ENCODE assay signal across 8 mouse cellular contexts in genomic region chr2:5090385-5090784, GRCm38 (mm10). TPM values are rescaled to one million over a fixed set of nuclear protein-coding genes. Genes with fewer than 3 reads are reported as not detected.
A peak's percentile ranks its signal among the peaks of the same experiment; 100 is the strongest.
DNase-seq lines count a peak whose midpoint lies in the region; ATAC-seq and TF ChIP-seq lines count a peak whose summit lies in the region.
"Not testable (repeated sequence)": the region's sequence is repeated elsewhere in the genome, so short reads cannot be mapped to it uniquely, and the experiment has no call there.

No protein-coding gene starts in this region.

- TF ChIP-seq CTCF in heart, postnatal 0 days (IDR thresholded peaks at IDR 0.05; ENCODE audit: low read depth) = peak; percentile 74

- H3K4me2 ChIP-seq in heart, postnatal 0 days (ENCODE audit: low read depth, low read length); midbrain, embryonic 14.5 days (ENCODE audit: low read length): not testable (repeated sequence)

- peak; percentile 7 to 8 for DNase-seq in B cell, adult 2 months
- DNase-seq in adipocyte (ENCODE audit: low spot score) = peak; percentile 67
- DNase-seq in embryo, embryonic 11.5 days (ENCODE audit: low read depth, low spot score) = peak; percentile 23
- peak; percentile 57 for DNase-seq in heart, postnatal 0 days (ENCODE audit: low spot score)
- peak; percentile 6 to 30 for DNase-seq in kidney, adult 8-10 months
- peak; percentile 47 to 64 for DNase-seq in left cerebral cortex, postnatal 25 days (ENCODE audit: low spot score in 2 of 2)
- peak; percentile 79 for DNase-seq in midbrain, embryonic 14.5 days
- DNase-seq in right cerebral cortex, postnatal 14 days = peak; percentile 25

- H3K36me3 ChIP-seq in heart, postnatal 0 days (replicated peaks; ENCODE audit: control insufficient read depth, insufficient read depth, low read length); midbrain, embryonic 14.5 days (ENCODE audit: control insufficient read depth, insufficient read depth, low read length): not testable (repeated sequence)

- not testable (repeated sequence) for H3K4me3 ChIP-seq in heart, postnatal 0 days (ENCODE audit: low read depth, low read length); midbrain, embryonic 14.5 days (replicated peaks; ENCODE audit: low read depth, low read length)

- H3K27me3 ChIP-seq in heart, postnatal 0 days (ENCODE audit: control insufficient read depth, insufficient read depth, low read length); midbrain, embryonic 14.5 days (ENCODE audit: control insufficient read depth, insufficient read depth, low read length): not testable (repeated sequence)

- ATAC-seq in heart, postnatal 0 days (ENCODE audit: insufficient read depth, low read depth); midbrain, embryonic 14.5 days (ENCODE audit: low FRiP score, low TSS enrichment): not testable (repeated sequence)

- intact Hi-C loops in left cerebral cortex, postnatal 25 days (cut with DNase I) = loop anchor here (5.0 kb wide), 2 partner anchors 162 to 307 kb away; no protein-coding TSS in a partner anchor

- H3K27ac ChIP-seq in heart, postnatal 0 days (ENCODE audit: low read depth); midbrain, embryonic 14.5 days (replicated peaks; ENCODE audit: low read depth, low read length): not testable (repeated sequence)

- not testable (repeated sequence) for H3K9me3 ChIP-seq in heart, postnatal 0 days (replicated peaks; ENCODE audit: control insufficient read depth, low read length); midbrain, embryonic 14.5 days (ENCODE audit: control insufficient read depth, low read length)

- not testable (repeated sequence) for TF ChIP-seq EP300 in heart, postnatal 0 days (IDR thresholded peaks at IDR 0.05; ENCODE audit: low read depth)

- not testable (repeated sequence) for H3K4me1 ChIP-seq in heart, postnatal 0 days (ENCODE audit: control insufficient read depth, insufficient read depth); midbrain, embryonic 14.5 days (ENCODE audit: control insufficient read depth, insufficient read depth, low read length)

- 70% methylated on average over 3 of the region's 4 CpGs for WGBS in heart, postnatal 0 days
- WGBS in midbrain, embryonic 14.5 days = 100% methylated on average over 2 of the region's 4 CpGs

- not testable (repeated sequence) for H3K9ac ChIP-seq in heart, postnatal 0 days (replicated peaks; ENCODE audit: low read depth, low read length); midbrain, embryonic 14.5 days (replicated peaks; ENCODE audit: low read length)

RNA-seq across cellular contexts. Expression of gene Optn, which starts 26.5 kb away (rescaled TPM):
- 22.8 and 38.4 TPM in 2 replicates for total RNA-seq in heart, postnatal 0 days (2014; rRNA removed; ENCODE audit: low replicate concordance)
- polyA plus RNA-seq in heart, postnatal 0 days (2015; fragmentation: Nextera tagmentation; extraction: Ambion mirVana) = 20.2 and 23.2 TPM in 2 replicates
- total RNA-seq in left cerebral cortex, postnatal 25 days (2021) = 10 to 100 TPM; 17.4 TPM
- 12.1 and 13.6 TPM in 2 replicates for polyA plus RNA-seq in midbrain, embryonic 14.5 days (2014; fragmentation: Nextera tagmentation; extraction: Ambion mirVana)

RNA-seq across cellular contexts. Expression of gene Ccdc3, which starts 47.2 kb away (rescaled TPM):
- total RNA-seq in heart, postnatal 0 days (2014; rRNA removed; ENCODE audit: low replicate concordance) = 7.3 and 9.7 TPM in 2 replicates
- polyA plus RNA-seq in heart, postnatal 0 days (2015; fragmentation: Nextera tagmentation; extraction: Ambion mirVana) = 3.5 and 3.7 TPM in 2 replicates
- 10 to 100 TPM; 18.6 to 20.2 TPM for total RNA-seq in left cerebral cortex, postnatal 25 days (2021)
- polyA plus RNA-seq in midbrain, embryonic 14.5 days (2014; fragmentation: Nextera tagmentation; extraction: Ambion mirVana) = 5.0 and 7.8 TPM in 2 replicates

Comparison
In these comparisons a context has a peak if more than half of its experiments do, and no peak if none do; other contexts are left out.
1. DNase-seq: peak in every context shown above with its lines; median percentile 79 in midbrain, embryonic 14.5 days; 67 in adipocyte; 57 in heart, postnatal 0 days; 56 in left cerebral cortex, postnatal 25 days; 25 in right cerebral cortex, postnatal 14 days; 23 in embryo, embryonic 11.5 days; 18 in kidney, adult 8-10 months; 8 in B cell, adult 2 months.